Mouse (Mus musculus) heart, embryonic 14.5 days (tissue): ENCODE measurements around the gene Polrmt. TPM values are rescaled to one million over a fixed set of nuclear protein-coding genes. Genes with fewer than 3 reads are reported as not detected.

Experiments used
- ATAC-seq: fragments of 200-750 bp; cut with Nextera tagmentation; 2 replicates; pipeline ENCODE4 v1.8.0; 2017; ENCODE audit warnings: low read depth, moderate TSS enrichment; ENCODE audit not compliant: insufficient number of reproducible peaks, insufficient read depth, low FRiP score
- H3K27ac ChIP-seq, 2 experiments: fragments of 200-500 bp in 1 of 2; fragments of 300-500 bp in 1 of 2; sonication (generic) in 1 of 2; replicated peaks in 1 of 2; 2 replicates each; pipeline ENCODE4 v1.5.1; 2012 to 2014; ENCODE audit warnings: low read depth in 2 of 2, low read length in 2 of 2, control low read depth in 1 of 2, mild to moderate bottlenecking in 1 of 2, mixed read lengths in 1 of 2; ENCODE audit not compliant: control insufficient read depth in 1 of 2, insufficient read depth in 1 of 2
- H3K27me3 ChIP-seq: fragments of 300-500 bp; sonication (generic); 2 replicates; pipeline ENCODE4 v1.6.1; 2014; ENCODE audit warnings: mild to moderate bottlenecking, low read length, control low read depth; ENCODE audit not compliant: control insufficient read depth, insufficient read depth
- H3K36me3 ChIP-seq: fragments of 300-500 bp; sonication (generic); 2 replicates; pipeline ENCODE4 v1.6.1; 2014; ENCODE audit warnings: mild to moderate bottlenecking, control low read depth, low read length, mixed read lengths; ENCODE audit not compliant: control insufficient read depth, insufficient read depth
- H3K4me1 ChIP-seq, 2 experiments: fragments of 200-500 bp in 1 of 2; fragments of 300-500 bp in 1 of 2; sonication (generic) in 1 of 2; 2 replicates each; pipeline ENCODE4 v1.6.1; 2012 to 2014; ENCODE audit warnings: low read length in 2 of 2, control low read depth in 1 of 2, mixed read lengths in 1 of 2; ENCODE audit not compliant: control insufficient read depth in 2 of 2, insufficient read depth in 2 of 2
- H3K4me2 ChIP-seq: fragments of 300-500 bp; sonication (generic); 2 replicates; pipeline ENCODE4 v1.6.1; 2014; ENCODE audit warnings: mild to moderate bottlenecking, low read length
- H3K4me3 ChIP-seq, 2 experiments: fragments of 200-500 bp in 1 of 2; fragments of 300-500 bp in 1 of 2; sonication (generic) in 1 of 2; 2 replicates each; pipeline ENCODE4 v1.5.1; 2012 to 2014; ENCODE audit warnings: low read length in 2 of 2, mild to moderate bottlenecking in 2 of 2, control low read depth in 1 of 2, low read depth in 1 of 2, moderate library complexity in 1 of 2; ENCODE audit not compliant: control insufficient read depth in 1 of 2, insufficient read depth in 1 of 2
- H3K9ac ChIP-seq: fragments of 300-500 bp; sonication (generic); 2 replicates; pipeline ENCODE4 v1.6.1; 2014; ENCODE audit warnings: mild to moderate bottlenecking, low read length
- H3K9me3 ChIP-seq: fragments of 300-500 bp; sonication (generic); 2 replicates; pipeline ENCODE4 v1.6.1; 2016; ENCODE audit warnings: low read length, control low read depth; ENCODE audit not compliant: control insufficient read depth
- WGBS: fragments of 180-500 bp; shearing (Covaris S2); extraction: QIAGEN DNeasy Blood & Tissue Kit; methylation state at CpG from one replicate; pipeline ENCODE4 v1.1.7; 2014; 5-methylcytosine and 5-hydroxymethylcytosine counted together
- polyA plus RNA-seq: library from polyadenylated mRNA; unstranded; fragments of >200 nt; fragmentation: Nextera tagmentation; extraction: Ambion mirVana; gene quantifications from 2 replicates; pipeline ENCODE4 v1.2.1, GENCODE M21; 2014

Gene Polrmt
- polyA plus RNA-seq, 1 experiment from 2014 or later: 27.4 TPM

- Histone ChIP-seq H3K27me3 (no peaks in the 10 kb centered on the region), H3K4me1 (peaks cover 5 to 19% of the 10 kb centered on the region in 2 experiments), H3K27ac (no peak overlapping the region), H3K9me3 (0 out of 2 replicates have a peak, but pooled peaks cover 5% of the 10 kb centered on the region), H3K4me3 (no peak overlapping the region), H3K9ac (no peak overlapping the region), H3K4me2 (no peak overlapping the region), H3K36me3 (no peaks in the 10 kb centered on the region)
- WGBS: 92% methylated on average over 3 of the region's 3 CpGs
- no peak for ATAC-seq
Observed at GRCm38 (mm10) chr10:79772320-79772719, 25.9 kb upstream of the Polrmt start.

GRCm38 (mm10) chr10:79769329-79769728, 22.9 kb upstream of the Polrmt start:
- H3K36me3 ChIP-seq: no peaks in the 10 kb centered on the region
- no peak overlapping the region for H3K9ac ChIP-seq
- peaks cover 18 to 32% of the 10 kb centered on the region in 2 experiments for H3K4me1 ChIP-seq
- H3K9me3 ChIP-seq: 0 out of 2 replicates have a peak, but pooled peaks cover 5% of the 10 kb centered on the region
- no peaks in the 10 kb centered on the region for H3K27me3 ChIP-seq
- no peak for ATAC-seq
- 61% methylated on average over 4 of the region's 4 CpGs for WGBS
- no peak overlapping the region for H3K27ac ChIP-seq
- H3K4me2 ChIP-seq: no peak overlapping the region
- H3K4me3 ChIP-seq: no peak overlapping the region

- peak overlapping the region; percentile 75; the same call in 1 of the 2 replicates for H3K4me2 ChIP-seq
- no peaks in the 10 kb centered on the region for H3K27me3 ChIP-seq
- peaks cover 26 to 41% of the 10 kb centered on the region in 2 experiments for H3K4me1 ChIP-seq
- no peak overlapping the region for H3K4me3 ChIP-seq
- no peak for ATAC-seq
- H3K36me3 ChIP-seq: no peaks in the 10 kb centered on the region
- no peak overlapping the region for H3K27ac ChIP-seq
- no peak overlapping the region for H3K9ac ChIP-seq
- H3K9me3 ChIP-seq: 0 out of 2 replicates have a peak, but pooled peaks cover 5% of the 10 kb centered on the region
- WGBS: under 1% methylated on average over 5 of the region's 5 CpGs
Observed at GRCm38 (mm10) chr10:79768400-79768799, 22.0 kb upstream of the Polrmt start.

GRCm38 (mm10) chr10:79767372-79768244, 21.2 kb upstream of the Polrmt start:
- Histone ChIP-seq H3K4me1 (peaks cover 30 to 46% of the 10 kb centered on the region in 2 experiments), H3K27ac (peak overlapping the region; percentile 78 to 92), H3K9ac (peak overlapping the region; percentile 75), H3K36me3 (peaks cover 2% of the 10 kb centered on the region; the same call in 1 of the 2 replicates), H3K27me3 (no peaks in the 10 kb centered on the region), H3K4me2 (peak overlapping the region; percentile 75), H3K9me3 (0 out of 2 replicates have a peak, but pooled peaks cover 5% of the 10 kb centered on the region), H3K4me3 (peak overlapping the region; percentile 90 to 93)
- peak; percentile 64 for ATAC-seq
- WGBS: 11% methylated on average over 40 of the region's 40 CpGs

- no peaks in the 10 kb centered on the region for H3K9me3 ChIP-seq
- peak within 1 kb of the TSS; percentile 75 for H3K4me2 ChIP-seq
- peak within 1 kb of the TSS; percentile 83 to 92 for H3K27ac ChIP-seq
- ATAC-seq: peak; percentile 91
- H3K9ac ChIP-seq: peak within 1 kb of the TSS; percentile 98
- no peaks in the 10 kb centered on the region for H3K27me3 ChIP-seq
- H3K4me1 ChIP-seq: peaks cover 30 to 46% of the 10 kb centered on the region in 2 experiments
- peaks cover 11% of the 10 kb centered on the region for H3K36me3 ChIP-seq
- WGBS: under 1% methylated on average over 97 of the region's 101 CpGs
- peak within 1 kb of the TSS; percentile 90 to 93 for H3K4me3 ChIP-seq
Observed at GRCm38 (mm10) chr10:79766508-79767325, 20.3 kb upstream of the Polrmt start, which contains the start of gene Rnf126. Gene Rnf126 (minus strand): TSS chr10:79766952.

- peak overlapping the region; percentile 98 for H3K9ac ChIP-seq
- no peak for ATAC-seq
- H3K36me3 ChIP-seq: peaks cover 17% of the 10 kb centered on the region
- H3K27me3 ChIP-seq: no peaks in the 10 kb centered on the region
- WGBS: 6% methylated on average over 16 of the region's 16 CpGs
- peak overlapping the region; percentile 28 to 92; a peak in 3 of 4 replicates for H3K27ac ChIP-seq
- H3K4me1 ChIP-seq: peaks cover 30 to 46% of the 10 kb centered on the region in 2 experiments
- peak overlapping the region; percentile 90 to 93 for H3K4me3 ChIP-seq
- peak overlapping the region; percentile 75 for H3K4me2 ChIP-seq
- no peaks in the 10 kb centered on the region for H3K9me3 ChIP-seq
Observed at GRCm38 (mm10) chr10:79766001-79766507, 19.7 kb upstream of the Polrmt start.

- Histone ChIP-seq H3K4me2 (peak overlapping the region; percentile 75), H3K4me3 (peak overlapping the region; percentile 90 to 93; a peak in 3 of 4 replicates), H3K9me3 (no peaks in the 10 kb centered on the region), H3K36me3 (peaks cover 25% of the 10 kb centered on the region), H3K9ac (peak overlapping the region; percentile 98), H3K27me3 (no peaks in the 10 kb centered on the region), H3K27ac (no peak overlapping the region), H3K4me1 (peaks cover 30 to 46% of the 10 kb centered on the region in 2 experiments)
- WGBS: 72% methylated on average over 2 of the region's 2 CpGs
- ATAC-seq: no peak
Observed at GRCm38 (mm10) chr10:79765228-79765745, 18.9 kb upstream of the Polrmt start.
